Mouse (Mus musculus) midbrain, postnatal 0 days (tissue): ENCODE measurements at regions not wholly inside any gene's neighbourhood (a gene's known extent, or its start where the extent isn't known, plus 50 kb on each side); places are given as distances from the start of the nearest gene placed in this dataset.

Source experiments
- ATAC-seq: fragments of 200-750 bp; cut with Nextera tagmentation; 2 replicates; pipeline ENCODE4 v1.8.0; 2017; ENCODE audit warnings: moderate number of reproducible peaks, mild to moderate bottlenecking, moderate TSS enrichment, moderate library complexity; ENCODE audit not compliant: low FRiP score
- DNase-seq: peaks from one replicate; pipeline ENCODE4 v3.0.0-alpha.2; 2015; ENCODE audit warnings: low spot score
- H3K27ac ChIP-seq: fragments of 300-500 bp; sonication (generic); 2 replicates; pipeline ENCODE4 v1.5.1; 2014; ENCODE audit warnings: low read depth, mild to moderate bottlenecking, low read length, mixed read lengths
- H3K27me3 ChIP-seq: fragments of 300-500 bp; sonication (generic); 2 replicates; pipeline ENCODE4 v1.6.1; 2014; ENCODE audit warnings: low read length, control low read depth, mixed read lengths; ENCODE audit not compliant: insufficient read depth
- H3K36me3 ChIP-seq: fragments of 300-500 bp; sonication (generic); 2 replicates; pipeline ENCODE4 v1.6.1; 2014; ENCODE audit warnings: low read length, control low read depth, mixed read lengths; ENCODE audit not compliant: insufficient read depth
- H3K4me1 ChIP-seq: fragments of 300-500 bp; sonication (generic); 2 replicates; pipeline ENCODE4 v1.6.1; 2014; ENCODE audit warnings: mild to moderate bottlenecking, control low read depth, antibody characterized with exemption, low read length, mixed read lengths; ENCODE audit not compliant: insufficient read depth
- H3K4me2 ChIP-seq: fragments of 300-500 bp; sonication (generic); 2 replicates; pipeline ENCODE4 v1.6.1; 2014; ENCODE audit warnings: low read depth, mild to moderate bottlenecking, low read length, mixed read lengths; ENCODE audit not compliant: poor library complexity, severe bottlenecking
- H3K4me3 ChIP-seq: fragments of 300-500 bp; sonication (generic); 2 replicates; pipeline ENCODE4 v1.5.1; 2014; ENCODE audit warnings: low read depth, mild to moderate bottlenecking, low read length, moderate library complexity
- H3K9ac ChIP-seq: fragments of 300-500 bp; sonication (generic); replicated peaks from 2 replicates; pipeline ENCODE4 v1.6.1; 2014; ENCODE audit warnings: mild to moderate bottlenecking, low read length, moderate library complexity, mixed read lengths; ENCODE audit not compliant: poor library complexity, severe bottlenecking
- H3K9me3 ChIP-seq: fragments of 300-500 bp; sonication (generic); 2 replicates; pipeline ENCODE4 v1.6.1; 2016; ENCODE audit warnings: low read length, control low read depth
- CTCF ChIP-seq: IDR thresholded peaks from 2 replicates; pipeline ENCODE4 v1.5.1; 2016; ENCODE audit warnings: antibody characterized with exemption, mild to moderate bottlenecking
- WGBS: fragments of 180-500 bp; shearing (Covaris S2); extraction: QIAGEN DNeasy Blood & Tissue Kit; methylation state at CpG from one replicate; pipeline ENCODE4 v1.1.7; 2014; 5-methylcytosine and 5-hydroxymethylcytosine counted together

GRCm38 (mm10) chr3:11174002-11174401, 838.5 kb upstream of the Gm38303 start:
- no peak overlapping the region for H3K27ac ChIP-seq
- ATAC-seq, result no peak
- H3K9ac ChIP-seq, result no peak overlapping the region
- H3K9me3 ChIP-seq, result no peaks in the 10 kb centered on the region
- no peak overlapping the region for H3K4me3 ChIP-seq
- no peaks in the 10 kb centered on the region for H3K4me1 ChIP-seq
- DNase-seq, result no peak
- no peaks in the 10 kb centered on the region for H3K36me3 ChIP-seq
- H3K27me3 ChIP-seq, result no peaks in the 10 kb centered on the region
- TF ChIP-seq CTCF, result no peak
- 76% methylated on average over 2 of the region's 2 CpGs for WGBS
- H3K4me2 ChIP-seq, result no peak overlapping the region

- no peak overlapping the region for H3K9ac ChIP-seq
- TF ChIP-seq CTCF, result no peak
- no peak overlapping the region for H3K4me2 ChIP-seq
- peak; percentile 78 for DNase-seq
- H3K36me3 ChIP-seq, result no peaks in the 10 kb centered on the region
- H3K27ac ChIP-seq, result no peak overlapping the region
- H3K4me3 ChIP-seq, result no peak overlapping the region
- no peak for ATAC-seq
- WGBS, result 51% methylated on average over 1 of the region's 1 CpGs
- H3K27me3 ChIP-seq, result no peaks in the 10 kb centered on the region
- no peaks in the 10 kb centered on the region for H3K9me3 ChIP-seq
- no peaks in the 10 kb centered on the region for H3K4me1 ChIP-seq
Observed at GRCm38 (mm10) chr3:11155350-11155749, 819.9 kb upstream of the Gm38303 start.
